Mouse (Mus musculus) heart, postnatal 4 days (tissue): ENCODE measurements around the gene Fbxo41. TPM values are rescaled to one million over a fixed set of nuclear protein-coding genes. Genes with fewer than 3 reads are reported as not detected.
"Not testable (repeated sequence)": the region's sequence is repeated elsewhere in the genome, so short reads cannot be mapped to it uniquely, and the experiment has no call there.

Source experiments
- DNase-seq: peaks from one replicate; pipeline ENCODE4 v3.0.0; 2021
- total RNA-seq, 2 experiments: library from RNA; stranded (reverse); gene quantifications; 2 replicates each; pipeline ENCODE4 v1.2.3; 2021

The Fbxo41 gene
- total RNA-seq, 2 experiments from 2014 or later, result not detected

- DNase-seq, result no peak
Observed at GRCm38 (mm10) chr6:85490252-85490651, 12.5 kb downstream of the Fbxo41 start.

- no peak for DNase-seq
Observed at GRCm38 (mm10) chr6:85489717-85490116, 13.1 kb downstream of the Fbxo41 start.

- DNase-seq, result no peak
Observed at GRCm38 (mm10) chr6:85488510-85488909, 14.3 kb downstream of the Fbxo41 start.

- DNase-seq, result no peak
Observed at GRCm38 (mm10) chr6:85485738-85486137, 17.1 kb downstream of the Fbxo41 start.

- DNase-seq, result no peak
Observed at GRCm38 (mm10) chr6:85483843-85484721, 18.7 kb downstream of the Fbxo41 start.

- no peak for DNase-seq
Observed at GRCm38 (mm10) chr6:85480685-85481084, 22.1 kb downstream of the Fbxo41 start.

- DNase-seq, result no peak
Observed at GRCm38 (mm10) chr6:85479979-85480378, 22.8 kb downstream of the Fbxo41 start.

- no peak for DNase-seq
Observed at GRCm38 (mm10) chr6:85478416-85478815, 24.4 kb downstream of the Fbxo41 start.

- DNase-seq, result no peak
Observed at GRCm38 (mm10) chr6:85477366-85477917, 25.4 kb downstream of the Fbxo41 start.

- no peak for DNase-seq
Observed at GRCm38 (mm10) chr6:85475581-85475980, 27.2 kb downstream of the Fbxo41 start.

GRCm38 (mm10) chr6:85472542-85472941, 30.3 kb downstream of the Fbxo41 start:
- no peak for DNase-seq

- DNase-seq, result no peak
Observed at GRCm38 (mm10) chr6:85471962-85472361, 30.8 kb downstream of the Fbxo41 start.

- no peak for DNase-seq
Observed at GRCm38 (mm10) chr6:85469660-85470430, 32.9 kb downstream of the Fbxo41 start.

GRCm38 (mm10) chr6:85465381-85465780, 37.4 kb downstream of the Fbxo41 start:
- no peak for DNase-seq

GRCm38 (mm10) chr6:85459621-85460020, 43.2 kb downstream of the Fbxo41 start:
- DNase-seq, result no peak

- DNase-seq, result no peak
Observed at GRCm38 (mm10) chr6:85452816-85453215, 50.0 kb downstream of the Fbxo41 start.

GRCm38 (mm10) chr6:85452411-85452665, 50.5 kb downstream of the Fbxo41 start:
- DNase-seq, result no peak

GRCm38 (mm10) chr6:85451664-85452410, 51.0 kb downstream of the Fbxo41 start, which contains the start of gene Pradc1:
TSS of gene Pradc1 (minus strand) at chr6:85451970.
- DNase-seq, result peak; percentile 97

- peak; percentile 99 for DNase-seq
Observed at GRCm38 (mm10) chr6:85450697-85451663, 51.8 kb downstream of the Fbxo41 start, which contains the start of gene Cct7. TSS of gene Cct7 (plus strand) at chr6:85451514.

- not testable (repeated sequence) for DNase-seq
Observed at GRCm38 (mm10) chr6:85450140-85450539, 52.7 kb downstream of the Fbxo41 start.

- no peak for DNase-seq
Observed at GRCm38 (mm10) chr6:85447351-85447750, 55.4 kb downstream of the Fbxo41 start.
